Mouse (Mus musculus) limb, embryonic 10.5 days (tissue): Measurements from ENCODE around the gene Msh2. TPM values are rescaled to one million over a fixed set of nuclear protein-coding genes. Genes with fewer than 3 reads are reported as not detected.

ENCODE experiments used
- polyA plus RNA-seq: library from polyadenylated mRNA; unstranded; fragments of >200 nt; fragmentation: Nextera tagmentation; extraction: Ambion mirVana; gene quantifications from 2 replicates; pipeline ENCODE4 v1.2.1, GENCODE M21; 2016

The Msh2 gene
- polyA plus RNA-seq, 1 experiment from 2014 or later = 130 TPM

Other genes with a start within 250 kb of the Msh2 start
- gene Stpg4, start 244.6 kb upstream of the Msh2 start, polyA plus RNA-seq = not detected in 2 replicates
- gene Calm2, start 225.4 kb upstream of the Msh2 start, polyA plus RNA-seq = 1,008 and 1,019 TPM in 2 replicates
- gene Epcam, start 36.4 kb upstream of the Msh2 start, polyA plus RNA-seq = 48.6 and 54.2 TPM in 2 replicates
- not detected in 2 replicates for gene Kcnk12, start 125.7 kb downstream of the Msh2 start, polyA plus RNA-seq
- gene Rpl36-ps4, start 248.6 kb downstream of the Msh2 start, polyA plus RNA-seq = not detected in 2 replicates